In genomic region chr3:119509132-119509531, GRCm38 (mm10) we compare ENCODE assay signal across 24 mouse cellular contexts.
DNase-seq lines count a peak whose midpoint lies in the region; ATAC-seq and TF ChIP-seq lines count a peak whose summit lies in the region.
"Had no signal": no experiment of that assay in that cellular context is flagged by ENCODE, and none has a peak within 500 bp of the region (broad histone marks: within the 10 kb centered on the region; RNA-seq: fewer than 3 reads in every experiment).

No protein-coding gene starts in this region.

- H3K4me3 ChIP-seq in hindbrain, postnatal 0 days (ENCODE audit: low read length) = no peak overlapping the region
- no peak overlapping the region for H3K4me3 ChIP-seq in hindbrain, embryonic 13.5 days
- H3K4me3 ChIP-seq: embryonic facial prominence, embryonic 13.5 days; erythroblast, embryonic 14.5 days; forebrain, embryonic 10.5 days; heart, adult 2 months; heart, embryonic 15.5 days had no signal

- 51% methylated on average over 4 of the region's 4 CpGs for WGBS in hindbrain, postnatal 0 days
- 56% methylated on average over 4 of the region's 4 CpGs for WGBS in hindbrain, embryonic 13.5 days

- H3K4me2 ChIP-seq in hindbrain, postnatal 0 days (ENCODE audit: low read depth, low read length) = no peak overlapping the region
- H3K4me2 ChIP-seq in hindbrain, embryonic 13.5 days = no peak overlapping the region
- H3K4me2 ChIP-seq: embryonic facial prominence, embryonic 13.5 days; heart, embryonic 11.5 days; heart, embryonic 15.5 days; hindbrain, embryonic 14.5 days had no signal

- TF ChIP-seq CTCF in hindbrain, postnatal 0 days (IDR thresholded peaks at IDR 0.05; ENCODE audit: low read depth) = no peak

- H3K4me1 ChIP-seq in hindbrain, postnatal 0 days (ENCODE audit: insufficient read depth, low read length) = no peaks in the 10 kb centered on the region; the same call in 1 of the 2 replicates
- no peaks in the 10 kb centered on the region for H3K4me1 ChIP-seq in hindbrain, embryonic 13.5 days (replicated peaks)
- H3K4me1 ChIP-seq: embryonic facial prominence, embryonic 13.5 days; heart, embryonic 15.5 days had no signal

- H3K27me3 ChIP-seq in hindbrain, postnatal 0 days (ENCODE audit: insufficient read depth, low read length) = no peaks in the 10 kb centered on the region
- H3K27me3 ChIP-seq in hindbrain, embryonic 13.5 days = no peaks in the 10 kb centered on the region
- H3K27me3 ChIP-seq: embryonic facial prominence, embryonic 13.5 days; heart, embryonic 15.5 days had no signal

- H3K27ac ChIP-seq in hindbrain, postnatal 0 days = no peak overlapping the region
- no peak overlapping the region for H3K27ac ChIP-seq in hindbrain, embryonic 13.5 days
- H3K27ac ChIP-seq: embryonic facial prominence, embryonic 13.5 days; forebrain, embryonic 10.5 days; heart, adult 2 months; heart, embryonic 15.5 days; hindbrain, embryonic 14.5 days had no signal

- no peak for ATAC-seq in cerebellum, adult (ENCODE audit: insufficient number of reproducible peaks, low FRiP score, low TSS enrichment)
- peak; percentile 56; the same call in 1 of the 2 replicates for ATAC-seq in hindbrain, postnatal 0 days
- no peak for ATAC-seq in hindbrain, embryonic 13.5 days (ENCODE audit: low FRiP score)
- ATAC-seq: activated CD4-positive, CD25-positive, alpha-beta regulatory T cell, adult 4 months; CD4-positive, CD25-positive, alpha-beta regulatory T cell, adult 4 months; forebrain, embryonic 14.5 days had no signal

- H3K9me3 ChIP-seq in hindbrain, postnatal 0 days (ENCODE audit: low read length) = no peaks in the 10 kb centered on the region
- no peaks in the 10 kb centered on the region for H3K9me3 ChIP-seq in hindbrain, embryonic 13.5 days
- H3K9me3 ChIP-seq: embryonic facial prominence, embryonic 13.5 days; forebrain, embryonic 10.5 days; heart, embryonic 15.5 days had no signal

- peak; percentile 80 for DNase-seq in cerebellum, postnatal 10 days
- DNase-seq in hindbrain, postnatal 0 days (ENCODE audit: low spot score) = peak; percentile 62
- peak; percentile 21 for DNase-seq in retina, embryonic 14.5 days (ENCODE audit: low spot score)
- DNase-seq in retina, postnatal 1 day = no peak
- DNase-seq in kidney, adult 8-10 months = no peak
- DNase-seq: adrenal gland, postnatal 14 days; B cell, adult 2 months; cerebellum, adult 18-20 months; cerebellum, adult 9-11 months; gastrocnemius, postnatal 14 days; heart, adult 2 months; heart, postnatal 14 days had no signal

- no peaks in the 10 kb centered on the region for H3K36me3 ChIP-seq in hindbrain, postnatal 0 days (ENCODE audit: insufficient read depth, low read length)
- H3K36me3 ChIP-seq in hindbrain, embryonic 13.5 days = no peaks in the 10 kb centered on the region
- H3K36me3 ChIP-seq: embryonic facial prominence, embryonic 13.5 days; forebrain, embryonic 10.5 days; G1E; heart, embryonic 15.5 days had no signal

- no peak overlapping the region for H3K9ac ChIP-seq in hindbrain, postnatal 0 days (replicated peaks; ENCODE audit: low read length)
- no peak overlapping the region for H3K9ac ChIP-seq in hindbrain, embryonic 13.5 days
- H3K9ac ChIP-seq: embryonic facial prominence, embryonic 13.5 days; heart, embryonic 15.5 days; hindbrain, embryonic 14.5 days had no signal

Comparison
In these comparisons a context has a peak if more than half of its experiments do, and no peak if none do; other contexts are left out.
1. DNase-seq: peak in cerebellum, postnatal 10 days (2 of 2), hindbrain, postnatal 0 days (single experiment) and retina, embryonic 14.5 days (single experiment); none in retina, postnatal 1 day (single experiment) and kidney, adult 8-10 months (0 of 2).